Mouse (Mus musculus): ENCODE results near the gene Litaf. TPM values are rescaled to one million over a fixed set of nuclear protein-coding genes. Genes with fewer than 3 reads are reported as not detected.

The Litaf gene
- polyA plus RNA-seq, 1 experiment from 2014 or later, result 88.9 TPM

GRCm38 (mm10) chr16:10998224-10998623 is 67.7 kb downstream of the Litaf start:
- no peaks in the 10 kb centered on the region for H3K4me1 ChIP-seq (ENCODE audit: control insufficient read depth, insufficient read depth, low read length)
- ATAC-seq (ENCODE audit: low read depth) (no peak), DNase-seq (ENCODE audit: low spot score) (no peak)
- H3K9me3 ChIP-seq (ENCODE audit: control insufficient read depth, low read length), result no peaks in the 10 kb centered on the region
- 68% methylated on average over 9 of the region's 9 CpGs for WGBS
- no peaks in the 10 kb centered on the region for H3K36me3 ChIP-seq (ENCODE audit: control insufficient read depth, insufficient read depth, low read length)
- H3K27ac ChIP-seq (replicated peaks; ENCODE audit: low read depth, low read length), result no peak overlapping the region
- H3K9ac ChIP-seq (ENCODE audit: low read depth, low read length), result no peak overlapping the region
- no peak overlapping the region for H3K4me2 ChIP-seq (ENCODE audit: low read depth, low read length)
- H3K27me3 ChIP-seq (replicated peaks; ENCODE audit: control insufficient read depth, insufficient read depth, low read length), result no peaks in the 10 kb centered on the region
- no peak overlapping the region for H3K4me3 ChIP-seq (ENCODE audit: low read depth, low read length)

- H3K36me3 ChIP-seq (ENCODE audit: control insufficient read depth, insufficient read depth, low read length), result no peaks in the 10 kb centered on the region
- H3K4me2 ChIP-seq (ENCODE audit: low read depth, low read length), result no peak overlapping the region
- no peak overlapping the region for H3K9ac ChIP-seq (ENCODE audit: low read depth, low read length)
- H3K27me3 ChIP-seq (replicated peaks; ENCODE audit: control insufficient read depth, insufficient read depth, low read length), result no peaks in the 10 kb centered on the region
- ATAC-seq (ENCODE audit: low read depth), result no peak
- H3K27ac ChIP-seq (replicated peaks; ENCODE audit: low read depth, low read length), result no peak overlapping the region
- WGBS, result 91% methylated on average over 4 of the region's 4 CpGs
- no peak overlapping the region for H3K4me3 ChIP-seq (ENCODE audit: low read depth, low read length)
- no peaks in the 10 kb centered on the region for H3K4me1 ChIP-seq (ENCODE audit: control insufficient read depth, insufficient read depth, low read length)
- no peak for DNase-seq (ENCODE audit: low spot score)
- no peaks in the 10 kb centered on the region for H3K9me3 ChIP-seq (ENCODE audit: control insufficient read depth, low read length)
Observed at GRCm38 (mm10) chr16:10996576-10996975, 69.4 kb downstream of the Litaf start.

GRCm38 (mm10) chr16:10993032-10993744 is 72.8 kb downstream of the Litaf start:
- ATAC-seq (ENCODE audit: low read depth), result peak; percentile 95
- Histone ChIP-seq H3K4me3 (ENCODE audit: low read depth, low read length) (peak overlapping the region; percentile 73), H3K9me3 (ENCODE audit: control insufficient read depth, low read length) (no peaks in the 10 kb centered on the region; the same call in none of the 2 replicates), H3K9ac (ENCODE audit: low read depth, low read length) (peak overlapping the region; percentile 82), H3K27me3 (replicated peaks; ENCODE audit: control insufficient read depth, insufficient read depth, low read length) (no peaks in the 10 kb centered on the region), H3K4me2 (ENCODE audit: low read depth, low read length) (peak overlapping the region; percentile 66), H3K27ac (replicated peaks; ENCODE audit: low read depth, low read length) (peak overlapping the region; percentile 75), H3K4me1 (ENCODE audit: control insufficient read depth, insufficient read depth, low read length) (0 out of 2 replicates have a peak, but pooled peaks cover 5% of the 10 kb centered on the region), H3K36me3 (ENCODE audit: control insufficient read depth, insufficient read depth, low read length) (peaks cover 3% of the 10 kb centered on the region; the same call in 1 of the 2 replicates)
- 6% methylated on average over 34 of the region's 35 CpGs for WGBS
- DNase-seq (ENCODE audit: low spot score), result peak; percentile 98

GRCm38 (mm10) chr16:10992090-10993031 is 73.6 kb downstream of the Litaf start:
- peak overlapping the region; percentile 82 for H3K9ac ChIP-seq (ENCODE audit: low read depth, low read length)
- under 1% methylated on average over 51 of the region's 52 CpGs for WGBS
- 0 out of 2 replicates have a peak, but pooled peaks cover 12% of the 10 kb centered on the region for H3K4me1 ChIP-seq (ENCODE audit: control insufficient read depth, insufficient read depth, low read length)
- ATAC-seq (ENCODE audit: low read depth), result peak; percentile 69
- H3K4me3 ChIP-seq (ENCODE audit: low read depth, low read length), result peak overlapping the region; percentile 73
- DNase-seq (ENCODE audit: low spot score), result peak; percentile 69
- no peaks in the 10 kb centered on the region; the same call in none of the 2 replicates for H3K9me3 ChIP-seq (ENCODE audit: control insufficient read depth, low read length)
- H3K27me3 ChIP-seq (replicated peaks; ENCODE audit: control insufficient read depth, insufficient read depth, low read length), result no peaks in the 10 kb centered on the region
- peak overlapping the region; percentile 75 for H3K27ac ChIP-seq (replicated peaks; ENCODE audit: low read depth, low read length)
- peaks cover 3% of the 10 kb centered on the region; the same call in 1 of the 2 replicates for H3K36me3 ChIP-seq (ENCODE audit: control insufficient read depth, insufficient read depth, low read length)
- H3K4me2 ChIP-seq (ENCODE audit: low read depth, low read length), result peak overlapping the region; percentile 66

- Histone ChIP-seq H3K4me2 (ENCODE audit: low read depth, low read length) (peak overlapping the region; percentile 66), H3K4me3 (ENCODE audit: low read depth, low read length) (peak overlapping the region; percentile 73), H3K36me3 (ENCODE audit: control insufficient read depth, insufficient read depth, low read length) (peaks cover 3% of the 10 kb centered on the region; the same call in 1 of the 2 replicates), H3K4me1 (ENCODE audit: control insufficient read depth, insufficient read depth, low read length) (0 out of 2 replicates have a peak, but pooled peaks cover 12% of the 10 kb centered on the region), H3K27me3 (replicated peaks; ENCODE audit: control insufficient read depth, insufficient read depth, low read length) (no peaks in the 10 kb centered on the region), H3K9ac (ENCODE audit: low read depth, low read length) (peak overlapping the region; percentile 82), H3K27ac (replicated peaks; ENCODE audit: low read depth, low read length) (no peak overlapping the region), H3K9me3 (ENCODE audit: control insufficient read depth, low read length) (no peaks in the 10 kb centered on the region; the same call in none of the 2 replicates)
- DNase-seq (ENCODE audit: low spot score), result no peak
- WGBS, result 46% methylated on average over 5 of the region's 5 CpGs
- ATAC-seq (ENCODE audit: low read depth), result no peak
Observed at GRCm38 (mm10) chr16:10991737-10992089, 74.2 kb downstream of the Litaf start.

GRCm38 (mm10) chr16:10990763-10991162 is 75.2 kb downstream of the Litaf start:
- H3K4me3 ChIP-seq (ENCODE audit: low read depth, low read length), result no peak overlapping the region
- H3K27ac ChIP-seq (replicated peaks; ENCODE audit: low read depth, low read length), result no peak overlapping the region
- H3K9me3 ChIP-seq (ENCODE audit: control insufficient read depth, low read length), result no peaks in the 10 kb centered on the region; the same call in none of the 2 replicates
- whole genome bisulfite sequencing, result 79% methylated on average over 4 of the region's 4 CpGs
- H3K4me1 ChIP-seq (ENCODE audit: control insufficient read depth, insufficient read depth, low read length), result 0 out of 2 replicates have a peak, but pooled peaks cover 12% of the 10 kb centered on the region
- peaks cover 3% of the 10 kb centered on the region; the same call in 1 of the 2 replicates for H3K36me3 ChIP-seq (ENCODE audit: control insufficient read depth, insufficient read depth, low read length)
- ATAC-seq (ENCODE audit: low read depth) (no peak), DNase-seq (ENCODE audit: low spot score) (no peak)
- H3K9ac ChIP-seq (ENCODE audit: low read depth, low read length), result no peak overlapping the region
- H3K27me3 ChIP-seq (replicated peaks; ENCODE audit: control insufficient read depth, insufficient read depth, low read length), result no peaks in the 10 kb centered on the region
- H3K4me2 ChIP-seq (ENCODE audit: low read depth, low read length), result 0 out of 2 replicates have a peak overlapping the region, but pooled peaks have one; percentile 66

GRCm38 (mm10) chr16:10989896-10990295 is 76.1 kb downstream of the Litaf start:
- H3K36me3 ChIP-seq (ENCODE audit: control insufficient read depth, insufficient read depth, low read length), result peaks cover 3% of the 10 kb centered on the region; the same call in 1 of the 2 replicates
- H3K27ac ChIP-seq (replicated peaks; ENCODE audit: low read depth, low read length), result no peak overlapping the region
- H3K27me3 ChIP-seq (replicated peaks; ENCODE audit: control insufficient read depth, insufficient read depth, low read length), result no peaks in the 10 kb centered on the region
- no peaks in the 10 kb centered on the region; the same call in none of the 2 replicates for H3K9me3 ChIP-seq (ENCODE audit: control insufficient read depth, low read length)
- 0 out of 2 replicates have a peak, but pooled peaks cover 12% of the 10 kb centered on the region for H3K4me1 ChIP-seq (ENCODE audit: control insufficient read depth, insufficient read depth, low read length)
- DNase-seq (ENCODE audit: low spot score) (no peak), ATAC-seq (ENCODE audit: low read depth) (no peak)
- no peak overlapping the region for H3K9ac ChIP-seq (ENCODE audit: low read depth, low read length)
- H3K4me3 ChIP-seq (ENCODE audit: low read depth, low read length), result no peak overlapping the region
- WGBS, result 92% methylated on average over 4 of the region's 4 CpGs
- no peak overlapping the region for H3K4me2 ChIP-seq (ENCODE audit: low read depth, low read length)

- no peak for DNase-seq (ENCODE audit: low spot score)
- H3K27ac ChIP-seq (replicated peaks; ENCODE audit: low read depth, low read length), result no peak overlapping the region
- H3K4me1 ChIP-seq (ENCODE audit: control insufficient read depth, insufficient read depth, low read length), result 0 out of 2 replicates have a peak, but pooled peaks cover 12% of the 10 kb centered on the region
- no peak overlapping the region for H3K4me3 ChIP-seq (ENCODE audit: low read depth, low read length)
- H3K36me3 ChIP-seq (ENCODE audit: control insufficient read depth, insufficient read depth, low read length), result peaks cover 3% of the 10 kb centered on the region; the same call in 1 of the 2 replicates
- ATAC-seq (ENCODE audit: low read depth), result no peak
- H3K9ac ChIP-seq (ENCODE audit: low read depth, low read length), result no peak overlapping the region
- H3K27me3 ChIP-seq (replicated peaks; ENCODE audit: control insufficient read depth, insufficient read depth, low read length), result no peaks in the 10 kb centered on the region
- 93% methylated on average over 6 of the region's 6 CpGs for WGBS
- H3K9me3 ChIP-seq (ENCODE audit: control insufficient read depth, low read length), result no peaks in the 10 kb centered on the region; the same call in none of the 2 replicates
- H3K4me2 ChIP-seq (ENCODE audit: low read depth, low read length), result no peak overlapping the region
Observed at GRCm38 (mm10) chr16:10989361-10989760, 76.6 kb downstream of the Litaf start.
